Mouse (Mus musculus): ENCODE measurements around the gene Pecam1. TPM values are rescaled to one million over a fixed set of nuclear protein-coding genes. Genes with fewer than 3 reads are reported as not detected.
"Not testable (repeated sequence)": the region's sequence is repeated elsewhere in the genome, so short reads cannot be mapped to it uniquely, and the experiment has no call there.

Pecam1 gene
- polyA plus RNA-seq, 1 experiment: 57.9 TPM

DNA sequence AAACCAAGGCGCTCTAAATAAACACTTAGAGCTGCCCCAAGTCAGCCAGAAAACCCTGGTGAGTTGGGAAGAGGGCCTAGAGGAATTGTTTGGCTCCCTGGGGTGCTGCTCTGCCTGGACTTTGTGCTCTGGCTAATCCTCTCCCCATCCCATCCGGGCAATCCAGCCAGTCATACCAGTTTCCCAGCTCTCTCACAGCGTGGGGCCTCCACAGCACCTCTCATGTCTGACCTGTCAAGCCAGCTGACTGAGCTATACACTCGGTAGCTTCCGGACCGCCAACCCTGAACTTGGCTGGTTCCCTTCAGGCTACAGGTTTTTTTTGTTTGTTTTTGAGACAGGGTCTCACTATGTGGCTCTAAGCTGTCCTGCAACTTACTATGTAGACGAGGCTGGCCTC is 112.7 kb downstream of the Pecam1 start:
- Histone ChIP-seq H3K4me3 (ENCODE audit: control insufficient read depth, insufficient read depth, low read length) (no peak overlapping the region), H3K27ac (ENCODE audit: control insufficient read depth, insufficient read depth, low read length) (no peak overlapping the region), H3K36me3 (ENCODE audit: control insufficient read depth, insufficient read depth, low read length) (no peaks in the 10 kb centered on the region), H3K4me1 (replicated peaks; ENCODE audit: control insufficient read depth, insufficient read depth, low read length) (peaks cover 4% of the 10 kb centered on the region), H3K27me3 (ENCODE audit: control insufficient read depth, insufficient read depth, low read length) (no peaks in the 10 kb centered on the region)
- no peak for TF ChIP-seq CTCF (IDR thresholded peaks at IDR 0.05; ENCODE audit: borderline replicate concordance, control insufficient read depth, extremely low read depth, insufficient read depth, low read length, poor library complexity)
- no peak for TF ChIP-seq POLR2A (IDR thresholded peaks at IDR 0.05; ENCODE audit: control insufficient read depth, extremely low read depth, insufficient read depth, low read length, poor library complexity)
- no peak for DNase-seq
- 88% methylated on average over 7 of the region's 7 CpGs for WGBS

GRCm38 (mm10) chr11:106635946-106636345 is 114.5 kb downstream of the Pecam1 start:
- Histone ChIP-seq H3K27ac (ENCODE audit: control insufficient read depth, insufficient read depth, low read length) (no peak overlapping the region), H3K27me3 (ENCODE audit: control insufficient read depth, insufficient read depth, low read length) (no peaks in the 10 kb centered on the region), H3K4me1 (replicated peaks; ENCODE audit: control insufficient read depth, insufficient read depth, low read length) (peaks cover 4% of the 10 kb centered on the region), H3K4me3 (ENCODE audit: control insufficient read depth, insufficient read depth, low read length) (no peak overlapping the region), H3K36me3 (ENCODE audit: control insufficient read depth, insufficient read depth, low read length) (no peaks in the 10 kb centered on the region)
- DNase-seq: no peak
- 71% methylated on average over 2 of the region's 2 CpGs for WGBS
- TF ChIP-seq POLR2A (IDR thresholded peaks at IDR 0.05; ENCODE audit: control insufficient read depth, extremely low read depth, insufficient read depth, low read length, poor library complexity) (no peak), CTCF (IDR thresholded peaks at IDR 0.05; ENCODE audit: borderline replicate concordance, control insufficient read depth, extremely low read depth, insufficient read depth, low read length, poor library complexity) (no peak)

- 99% methylated on average over 3 of the region's 3 CpGs for WGBS
- H3K4me3 ChIP-seq (ENCODE audit: control insufficient read depth, insufficient read depth, low read length); H3K27ac ChIP-seq (ENCODE audit: control insufficient read depth, insufficient read depth, low read length); DNase-seq; H3K4me1 ChIP-seq (replicated peaks; ENCODE audit: control insufficient read depth, insufficient read depth, low read length); H3K36me3 ChIP-seq (ENCODE audit: control insufficient read depth, insufficient read depth, low read length); H3K27me3 ChIP-seq (ENCODE audit: control insufficient read depth, insufficient read depth, low read length): not testable (repeated sequence)
Observed at GRCm38 (mm10) chr11:106634175-106634574, 116.3 kb downstream of the Pecam1 start.

GRCm38 (mm10) chr11:106633456-106633855 is 117.0 kb downstream of the Pecam1 start:
- DNase-seq: no peak
- Histone ChIP-seq H3K27ac (ENCODE audit: control insufficient read depth, insufficient read depth, low read length) (no peak overlapping the region), H3K4me1 (replicated peaks; ENCODE audit: control insufficient read depth, insufficient read depth, low read length) (no peaks in the 10 kb centered on the region), H3K36me3 (ENCODE audit: control insufficient read depth, insufficient read depth, low read length) (no peaks in the 10 kb centered on the region), H3K27me3 (ENCODE audit: control insufficient read depth, insufficient read depth, low read length) (no peaks in the 10 kb centered on the region), H3K4me3 (ENCODE audit: control insufficient read depth, insufficient read depth, low read length) (no peak overlapping the region)
- WGBS: 96% methylated on average over 2 of the region's 2 CpGs
- TF ChIP-seq POLR2A (IDR thresholded peaks at IDR 0.05; ENCODE audit: control insufficient read depth, extremely low read depth, insufficient read depth, low read length, poor library complexity) (no peak), CTCF (IDR thresholded peaks at IDR 0.05; ENCODE audit: borderline replicate concordance, control insufficient read depth, extremely low read depth, insufficient read depth, low read length, poor library complexity) (no peak)

GRCm38 (mm10) chr11:106627692-106628091 is 122.7 kb downstream of the Pecam1 start:
- H3K4me3 ChIP-seq (ENCODE audit: control insufficient read depth, insufficient read depth, low read length): no peak overlapping the region
- peak; percentile 78 for DNase-seq
- 19% methylated on average over 6 of the region's 6 CpGs for WGBS
- no peaks in the 10 kb centered on the region for H3K36me3 ChIP-seq (ENCODE audit: control insufficient read depth, insufficient read depth, low read length)
- no peak for TF ChIP-seq CTCF (IDR thresholded peaks at IDR 0.05; ENCODE audit: borderline replicate concordance, control insufficient read depth, extremely low read depth, insufficient read depth, low read length, poor library complexity)
- H3K27me3 ChIP-seq (ENCODE audit: control insufficient read depth, insufficient read depth, low read length): no peaks in the 10 kb centered on the region
- H3K27ac ChIP-seq (ENCODE audit: control insufficient read depth, insufficient read depth, low read length): no peak overlapping the region
- peaks cover 4% of the 10 kb centered on the region; the same call in 1 of the 2 replicates for H3K4me1 ChIP-seq (replicated peaks; ENCODE audit: control insufficient read depth, insufficient read depth, low read length)

- TF ChIP-seq POLR2A (IDR thresholded peaks at IDR 0.05; ENCODE audit: control insufficient read depth, extremely low read depth, insufficient read depth, low read length, poor library complexity): no peak
- TF ChIP-seq CTCF (IDR thresholded peaks at IDR 0.05; ENCODE audit: borderline replicate concordance, control insufficient read depth, extremely low read depth, insufficient read depth, low read length, poor library complexity): no peak
- no peak overlapping the region for H3K4me3 ChIP-seq (ENCODE audit: control insufficient read depth, insufficient read depth, low read length)
- H3K27me3 ChIP-seq (ENCODE audit: control insufficient read depth, insufficient read depth, low read length): no peaks in the 10 kb centered on the region
- 87% methylated on average over 3 of the region's 3 CpGs for WGBS
- H3K36me3 ChIP-seq (ENCODE audit: control insufficient read depth, insufficient read depth, low read length): no peaks in the 10 kb centered on the region
- no peak overlapping the region for H3K27ac ChIP-seq (ENCODE audit: control insufficient read depth, insufficient read depth, low read length)
- no peak for DNase-seq
- H3K4me1 ChIP-seq (replicated peaks; ENCODE audit: control insufficient read depth, insufficient read depth, low read length): peaks cover 4% of the 10 kb centered on the region; the same call in 1 of the 2 replicates
Observed at GRCm38 (mm10) chr11:106625577-106625976, 124.9 kb downstream of the Pecam1 start.

DNA sequence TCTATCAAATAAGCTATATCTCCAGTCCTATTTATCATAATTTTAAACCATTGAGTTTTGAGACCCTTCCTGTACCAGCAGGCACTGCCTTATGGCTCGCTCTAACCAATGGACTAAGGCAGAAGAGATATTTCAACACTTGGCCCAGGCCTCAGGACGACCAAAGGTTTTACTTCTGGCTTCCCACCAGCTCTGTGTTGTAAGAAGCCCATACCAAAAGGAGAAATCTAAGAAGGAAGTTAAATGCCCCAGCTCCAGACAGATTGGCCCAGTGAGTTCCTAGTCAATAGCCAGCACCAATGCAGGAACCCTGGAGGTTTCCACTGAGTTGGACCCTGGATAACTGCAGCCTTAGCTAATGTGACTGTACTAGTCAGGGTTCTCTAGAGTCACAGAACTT is 126.8 kb downstream of the Pecam1 start:
- Histone ChIP-seq H3K4me1 (replicated peaks; ENCODE audit: control insufficient read depth, insufficient read depth, low read length) (peaks cover 7% of the 10 kb centered on the region), H3K27me3 (ENCODE audit: control insufficient read depth, insufficient read depth, low read length) (no peaks in the 10 kb centered on the region), H3K36me3 (ENCODE audit: control insufficient read depth, insufficient read depth, low read length) (no peaks in the 10 kb centered on the region), H3K27ac (ENCODE audit: control insufficient read depth, insufficient read depth, low read length) (no peak overlapping the region), H3K4me3 (ENCODE audit: control insufficient read depth, insufficient read depth, low read length) (no peak overlapping the region)
- no peak for DNase-seq
- 79% methylated on average over 2 of the region's 2 CpGs for WGBS
- TF ChIP-seq CTCF (IDR thresholded peaks at IDR 0.05; ENCODE audit: borderline replicate concordance, control insufficient read depth, extremely low read depth, insufficient read depth, low read length, poor library complexity) (no peak), POLR2A (IDR thresholded peaks at IDR 0.05; ENCODE audit: control insufficient read depth, extremely low read depth, insufficient read depth, low read length, poor library complexity) (no peak)

Measured in thymus, adult 2 months (tissue).